Mouse (Mus musculus) left cerebral cortex, adult 18-20 months (tissue): ENCODE data around the gene Zfp462. TPM values are rescaled to one million over a fixed set of nuclear protein-coding genes. Genes with fewer than 3 reads are reported as not detected.
A peak's percentile ranks its signal among the peaks of the same experiment; 100 is the strongest.
"Not testable (repeated sequence)": the region's sequence is repeated elsewhere in the genome, so short reads cannot be mapped to it uniquely, and the experiment has no call there.

Experiments used
- DNase-seq, 2 experiments: peaks; one replicate each; pipeline ENCODE4 v3.0.0; 2021 to 2022; ENCODE audit warnings: low spot score in 2 of 2, mixed read lengths in 1 of 2
- total RNA-seq, 2 experiments: library from RNA; stranded (reverse); gene quantifications; 2 replicates each; pipeline ENCODE4 v1.2.3; 2021

The Zfp462 gene
- total RNA-seq, 2 experiments from 2014 or later, result 51.8 to 56.4 TPM

GRCm38 (mm10) chr4:54993001-54993400 is 48.2 kb downstream of the Zfp462 start:
- not testable (repeated sequence) for DNase-seq

- DNase-seq, result no peak
These were observed 50.4 kb downstream of the Zfp462 start for GRCm38 (mm10) chr4:54995258-54995657.

GRCm38 (mm10) chr4:54996064-54996463 is 51.2 kb downstream of the Zfp462 start:
- DNase-seq, result no peak

- no peak for DNase-seq
These were observed 53.4 kb downstream of the Zfp462 start for GRCm38 (mm10) chr4:54998146-54998841.

GRCm38 (mm10) chr4:54999556-54999955 is 54.7 kb downstream of the Zfp462 start:
- no peak for DNase-seq

GRCm38 (mm10) chr4:55001386-55001785 is 56.5 kb downstream of the Zfp462 start:
- no peak for DNase-seq

- DNase-seq, result no peak
These were observed 58.3 kb downstream of the Zfp462 start for GRCm38 (mm10) chr4:55003128-55003527.

- DNase-seq, result no peak
These were observed 60.2 kb downstream of the Zfp462 start for GRCm38 (mm10) chr4:55005066-55005465.

GRCm38 (mm10) chr4:55005521-55005969 is 60.7 kb downstream of the Zfp462 start:
- DNase-seq, result peak; percentile 36 to 49

- DNase-seq, result no peak
These were observed 61.2 kb downstream of the Zfp462 start for GRCm38 (mm10) chr4:55006024-55006423.

- no peak for DNase-seq
These were observed 63.8 kb downstream of the Zfp462 start for GRCm38 (mm10) chr4:55008616-55009015.

GRCm38 (mm10) chr4:55011391-55011790 is 66.5 kb downstream of the Zfp462 start:
- DNase-seq, result no peak

GRCm38 (mm10) chr4:55013563-55014248 is 68.9 kb downstream of the Zfp462 start:
- peak; percentile 49 to 59 for DNase-seq

GRCm38 (mm10) chr4:55014731-55015463 is 70.0 kb downstream of the Zfp462 start:
- DNase-seq, result no peak

- DNase-seq, result no peak
These were observed 70.7 kb downstream of the Zfp462 start for GRCm38 (mm10) chr4:55015517-55015916.

- no peak for DNase-seq
These were observed 81.3 kb downstream of the Zfp462 start for GRCm38 (mm10) chr4:55026109-55026646.

GRCm38 (mm10) chr4:55030401-55030800 is 85.6 kb downstream of the Zfp462 start:
- DNase-seq, result no peak

- DNase-seq, result no peak
These were observed 87.6 kb downstream of the Zfp462 start for GRCm38 (mm10) chr4:55032317-55032930.

GRCm38 (mm10) chr4:55033452-55033851 is 88.6 kb downstream of the Zfp462 start:
- no peak for DNase-seq

GRCm38 (mm10) chr4:55038139-55038538 is 93.3 kb downstream of the Zfp462 start:
- DNase-seq, result no peak
